Mouse (Mus musculus): ENCODE results near the gene Gm21962.

Gm21962 gene

GRCm38 (mm10) chr3:137716573-137717157, 45.3 kb downstream of the Gm21962 start:
- no peak for DNase-seq (ENCODE audit: low spot score in 2 of 2)
